Mouse (Mus musculus) T-cell, adult 66 days (primary cell): ENCODE data around the gene Plekhj1. TPM values are rescaled to one million over a fixed set of nuclear protein-coding genes. Genes with fewer than 3 reads are reported as not detected.

ENCODE experiments used
- total RNA-seq, 2 experiments: library from RNA; stranded (reverse); gene quantifications; 3 replicates in 1 of 2; 4 replicates in 1 of 2; pipeline ENCODE4 v1.2.4; 2023

The Plekhj1 gene
- 100 to 1,000 TPM; 133 to 134 TPM for total RNA-seq

DNA sequence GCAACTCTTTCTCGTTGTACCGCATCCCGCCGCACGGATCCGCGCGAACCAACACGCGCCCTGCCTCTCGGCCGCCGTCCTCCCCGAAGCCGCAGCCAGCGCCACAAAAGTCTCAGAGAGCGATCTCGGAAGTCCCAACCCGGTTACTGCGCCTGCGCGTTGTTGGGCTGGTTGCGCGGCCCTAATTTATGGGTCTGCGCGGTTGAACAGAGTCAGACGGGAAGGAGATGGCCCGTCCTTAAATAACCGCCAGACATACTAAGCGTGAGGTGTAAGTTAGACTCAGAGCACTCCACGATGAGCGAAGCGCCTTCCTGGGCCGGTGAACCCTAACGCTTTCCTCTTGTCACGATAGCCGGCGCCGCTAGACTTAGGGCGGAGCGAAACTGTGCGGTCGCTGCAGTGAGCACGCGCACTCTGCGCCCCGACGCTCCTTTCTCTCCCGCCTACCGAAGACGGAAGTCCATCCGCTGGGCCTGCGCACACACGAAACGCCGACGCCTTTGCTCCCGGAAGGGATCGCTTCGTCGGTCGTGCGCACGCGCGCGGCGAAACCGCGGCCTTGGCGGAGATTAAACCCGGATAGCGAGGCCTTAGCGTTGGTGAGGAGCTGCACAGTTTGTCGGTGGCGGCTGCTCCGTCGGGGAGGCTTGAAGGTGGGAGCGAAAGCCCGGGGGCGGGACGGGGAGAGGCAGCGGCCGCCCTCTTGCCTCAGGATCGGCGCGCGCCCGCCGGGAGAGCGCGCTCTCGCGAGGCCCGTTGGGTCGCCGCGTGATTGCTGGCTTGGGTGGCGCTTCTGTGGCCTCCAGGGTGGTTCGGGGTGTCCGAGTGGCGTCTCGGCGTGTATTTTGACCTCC is at the start of gene Plekhj1, which contains the start of gene Sf3a2:
Plekhj1 (minus strand) TSS at position 477 of the 857 bp plus-strand sequence.
Sf3a2 (plus strand) TSS at position 49 of the 857 bp plus-strand sequence.

DNA sequence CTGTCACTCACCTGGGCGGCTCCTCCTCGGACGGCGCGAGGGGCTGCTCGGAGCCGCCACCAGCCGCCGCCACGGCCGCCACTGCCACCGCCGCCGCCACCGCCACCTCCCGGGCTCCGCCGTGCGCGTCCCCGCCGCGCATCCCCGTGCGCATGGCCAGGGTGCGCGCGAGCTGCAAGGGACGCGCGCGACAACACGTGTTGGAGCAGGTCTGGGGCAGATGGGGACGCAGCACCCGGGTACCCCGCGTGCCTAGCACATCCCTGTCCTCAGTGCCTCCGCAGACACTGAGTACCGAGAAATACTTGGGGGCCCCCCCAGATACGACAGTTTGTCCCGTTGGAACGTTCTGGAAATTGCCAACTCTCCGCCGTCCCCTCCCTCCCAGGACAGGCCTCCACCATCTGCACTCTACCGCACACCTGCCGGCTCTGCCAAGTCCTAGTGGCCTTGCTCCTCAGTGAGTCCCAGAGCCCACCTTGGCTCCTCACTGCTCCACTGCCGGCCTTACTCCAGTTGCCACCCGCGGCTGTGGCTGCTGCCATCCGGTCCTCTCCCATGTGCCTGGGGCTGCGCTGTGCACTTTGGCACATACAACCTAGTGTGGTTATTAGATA is 45.6 kb upstream of the Plekhj1 start, which contains the start of gene Lingo3:
Lingo3 (minus strand) TSS at position 109 of the 617 bp plus-strand sequence.

DNA sequence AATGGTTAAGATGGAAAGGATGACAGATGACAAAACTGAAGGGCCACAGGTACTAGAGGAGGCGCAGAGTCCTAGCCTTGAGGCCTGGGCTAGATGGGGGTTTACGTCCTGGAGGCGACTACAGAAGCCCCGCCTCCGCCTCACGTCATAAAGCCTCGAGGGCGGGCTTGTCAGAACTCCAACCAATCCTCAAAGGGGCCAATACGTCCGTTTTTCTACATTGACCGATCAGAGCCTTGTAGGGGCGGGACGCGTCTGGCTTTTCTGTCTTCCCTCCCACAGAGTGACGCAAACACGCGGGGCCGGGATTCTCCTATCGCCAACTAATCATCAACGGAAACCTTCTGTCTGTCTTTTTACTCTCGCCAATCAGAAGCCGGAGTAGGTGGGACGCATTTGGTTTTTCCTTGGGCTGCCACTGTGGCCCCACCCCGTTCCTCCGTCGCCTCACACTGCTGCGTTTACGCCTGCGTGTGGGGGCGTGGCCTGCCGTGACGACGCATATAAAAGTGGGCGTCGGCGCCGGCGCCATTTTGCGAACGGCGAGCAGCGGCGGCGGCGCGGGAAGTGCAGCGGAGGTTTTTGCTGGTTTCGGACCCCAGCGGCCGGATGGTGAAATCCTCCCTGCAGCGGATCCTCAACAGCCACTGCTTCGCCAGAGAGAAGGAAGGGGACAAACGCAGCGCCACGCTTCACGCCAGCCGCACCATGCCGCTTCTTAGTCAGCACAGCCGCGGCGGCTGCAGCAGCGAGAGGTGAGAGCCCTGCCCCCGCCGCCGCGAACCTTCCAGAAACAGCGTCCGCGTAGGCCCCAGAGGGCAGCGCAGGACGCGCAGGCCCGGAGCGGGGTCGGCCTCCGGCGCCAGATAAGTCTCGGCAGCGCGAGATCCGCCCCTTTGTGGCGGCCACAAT is 28.0 kb upstream of the Plekhj1 start, which contains the start of gene Oaz1:
Oaz1 (plus strand) TSS at position 506 of the 912 bp plus-strand sequence.

DNA sequence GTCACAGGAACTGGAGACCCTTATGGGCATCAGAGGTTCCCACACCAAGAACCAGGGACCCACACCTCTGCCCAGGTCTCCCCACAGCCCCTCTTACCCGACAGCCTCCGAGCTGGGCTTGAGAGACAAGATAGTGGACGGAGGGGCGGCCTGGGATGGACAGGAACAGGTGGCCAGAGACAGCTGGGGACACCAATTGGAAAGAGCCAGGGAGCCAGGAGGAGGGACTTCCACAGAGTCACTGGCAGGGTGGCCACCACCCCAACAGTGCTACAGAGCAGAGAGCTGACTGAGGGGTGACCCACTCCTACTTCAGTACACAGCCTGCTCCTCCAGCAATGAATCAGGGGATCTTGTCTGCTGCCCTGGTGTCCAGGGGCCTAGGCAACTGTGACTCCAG is 14.9 kb upstream of the Plekhj1 start, which contains the start of gene Jsrp1:
Jsrp1 (minus strand) TSS at position 133 of the 400 bp plus-strand sequence.

DNA sequence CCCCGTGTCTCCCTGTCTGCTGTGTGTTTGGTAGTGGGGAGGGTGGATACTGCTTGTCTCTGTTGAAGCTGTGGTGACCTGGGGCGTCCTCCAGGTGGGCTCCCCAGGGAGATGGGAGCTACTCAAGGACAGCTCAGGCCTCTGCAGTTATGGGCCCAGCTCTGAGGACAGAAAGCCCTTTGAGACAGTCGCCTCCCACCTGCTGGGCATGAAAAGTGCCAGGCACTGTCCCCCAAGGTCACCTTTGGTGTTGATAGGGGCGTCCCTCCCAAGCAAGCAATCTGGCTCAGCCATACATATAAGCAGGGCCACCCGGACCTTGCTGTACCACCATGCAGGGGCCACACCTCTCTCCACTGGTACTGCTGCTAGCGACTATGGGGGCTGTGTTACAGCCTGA is 6.5 kb upstream of the Plekhj1 start, which contains the start of gene Amh:
Amh (plus strand) TSS at position 328 of the 400 bp plus-strand sequence.

DNA sequence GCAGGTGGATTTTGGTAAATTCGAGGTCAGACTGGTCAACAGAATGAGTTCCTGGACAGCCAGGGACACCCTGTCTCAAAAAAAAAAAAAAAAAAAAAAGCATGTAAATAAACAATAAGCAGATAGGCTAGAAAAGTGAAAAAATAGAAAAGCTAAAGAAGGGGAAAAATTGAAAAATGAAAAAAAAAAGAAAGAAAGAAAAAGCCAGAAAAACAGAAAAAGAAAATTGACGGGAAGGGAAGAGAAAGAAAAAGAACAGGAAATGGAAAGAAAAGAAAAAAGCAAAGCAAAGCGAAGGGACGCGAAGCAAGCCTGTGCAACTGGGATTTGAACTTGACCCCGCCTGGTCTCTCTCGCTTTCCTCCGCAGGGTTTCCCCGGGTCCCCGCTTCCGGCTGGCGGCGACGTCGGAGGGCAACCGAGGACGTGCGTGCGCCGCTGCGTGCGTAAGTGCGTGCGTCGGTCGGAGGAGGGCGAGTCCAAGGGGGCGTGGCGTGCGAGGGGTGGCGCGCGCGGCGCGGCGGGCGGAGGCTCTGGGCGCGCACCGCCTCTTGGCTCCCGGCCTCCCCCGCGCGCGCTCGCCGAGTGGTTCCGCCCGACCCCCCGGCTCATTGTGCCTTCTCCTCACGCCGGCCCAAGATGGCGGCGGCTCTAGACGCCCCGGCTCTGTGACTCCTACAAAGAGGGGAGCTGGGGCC is 43.7 kb downstream of the Plekhj1 start, which contains the start of gene Dot1l:
Dot1l (plus strand) TSS at position 613 of the 697 bp plus-strand sequence.

Other genes starting within 250 kb of the Plekhj1 start
- 100 to 1,000 TPM; 123 to 132 TPM for gene Rexo1, start 237.1 kb downstream of the Plekhj1 start, total RNA-seq
- gene Klf16, start 221.3 kb downstream of the Plekhj1 start, total RNA-seq = 10 to 100 TPM; 27.9 to 29.2 TPM
- 10 to 100 TPM; 49.3 to 56.2 TPM for gene Abhd17a, start 208.3 kb downstream of the Plekhj1 start, total RNA-seq
- gene Scamp4, start 195.8 kb downstream of the Plekhj1 start, total RNA-seq = 10 to 100 TPM; 52.6 to 54.4 TPM
- gene Adat3, start 195.7 kb downstream of the Plekhj1 start, total RNA-seq = 1 to 10 TPM; 3.0 to 4.8 TPM
- 1 to 10 TPM; 4.5 to 7.9 TPM for gene Gm49322, start 192.6 kb downstream of the Plekhj1 start, total RNA-seq
- 100 to 1,000 TPM; 212 to 215 TPM for gene Csnk1g2, start 175.8 kb downstream of the Plekhj1 start, total RNA-seq
- gene Btbd2, start 141.6 kb downstream of the Plekhj1 start, total RNA-seq = 10 to 100 TPM; 26.6 to 27.7 TPM
- gene Mknk2, start 120.5 kb downstream of the Plekhj1 start, total RNA-seq = 100 to 1,000 TPM; 280 to 313 TPM
- 100 to 1,000 TPM; 151 to 180 TPM for gene Mob3a, start 96.6 kb downstream of the Plekhj1 start, total RNA-seq
- gene Izumo4, start 96.4 kb downstream of the Plekhj1 start, total RNA-seq = 10 to 100 TPM; 56.2 to 88.3 TPM
- gene Ap3d1, start 56.4 kb downstream of the Plekhj1 start, total RNA-seq = 100 to 1,000 TPM; 144 to 150 TPM
- gene Dot1l, start 43.4 kb downstream of the Plekhj1 start, total RNA-seq = 10 to 100 TPM; 69.9 to 73.5 TPM
- gene Sf3a2, start 428 bp downstream of the Plekhj1 start, total RNA-seq = 10 to 100 TPM; 76.4 to 85.9 TPM
- gene Amh, start 6.6 kb upstream of the Plekhj1 start, total RNA-seq = 1 to 10 TPM; 2.0 to 3.3 TPM
- gene Jsrp1, start 14.9 kb upstream of the Plekhj1 start, total RNA-seq = not detected
- 100 to 1,000 TPM; 571 to 578 TPM for gene Oaz1, start 28.0 kb upstream of the Plekhj1 start, total RNA-seq
- gene Lingo3, start 45.4 kb upstream of the Plekhj1 start, total RNA-seq = not detected
- gene Lsm7, start 56.6 kb upstream of the Plekhj1 start, total RNA-seq = 10 to 100 TPM; 37.9 to 40.3 TPM
- 10 to 100 TPM; 33.5 to 37.7 TPM for gene Sppl2b, start 56.6 kb upstream of the Plekhj1 start, total RNA-seq
- gene Tmprss9, start 73.2 kb upstream of the Plekhj1 start, total RNA-seq = not detected
- gene Timm13, start 102.3 kb upstream of the Plekhj1 start, total RNA-seq = 10 to 100 TPM; 58.6 to 63.8 TPM
- 10 to 100 TPM; 14.0 to 15.8 TPM for gene Lmnb2, start 119.6 kb upstream of the Plekhj1 start, total RNA-seq
- 10 to 100 TPM; 21.4 to 31.5 TPM for gene Gadd45b, start 131.4 kb upstream of the Plekhj1 start, total RNA-seq
- not detected for gene Gng7, start 216.3 kb upstream of the Plekhj1 start, total RNA-seq
- not detected for gene Diras1, start 227.0 kb upstream of the Plekhj1 start, total RNA-seq
- gene Slc39a3, start 238.8 kb upstream of the Plekhj1 start, total RNA-seq = 10 to 100 TPM; 18.7 to 21.2 TPM